Mouse (Mus musculus): ENCODE data around the gene Phrf1. TPM values are rescaled to one million over a fixed set of nuclear protein-coding genes. Genes with fewer than 3 reads are reported as not detected.

The Phrf1 gene
- total and polyA plus RNA-seq, 2 experiments from 2014 or later: 20.4 to 28.9 TPM

- ATAC-seq (ENCODE audit: insufficient read depth, low read depth): no peak
- 69% methylated on average over 3 of the region's 3 CpGs for WGBS
- H3K36me3 ChIP-seq (replicated peaks; ENCODE audit: control insufficient read depth, insufficient read depth, low read length): peaks cover 41% of the 10 kb centered on the region
- TF ChIP-seq CTCF (IDR thresholded peaks at IDR 0.05; ENCODE audit: low read depth): no peak
- TF ChIP-seq EP300 (IDR thresholded peaks at IDR 0.05; ENCODE audit: low read depth): no peak
- no peaks in the 10 kb centered on the region for H3K9me3 ChIP-seq (replicated peaks; ENCODE audit: control insufficient read depth, low read length)
- H3K4me3 ChIP-seq (ENCODE audit: low read depth, low read length): no peak overlapping the region
- peaks cover 10% of the 10 kb centered on the region for H3K4me1 ChIP-seq (ENCODE audit: control insufficient read depth, insufficient read depth)
- H3K9ac ChIP-seq (replicated peaks; ENCODE audit: low read depth, low read length): no peak overlapping the region
- no peak for DNase-seq (ENCODE audit: low spot score)
- peaks cover 28% of the 10 kb centered on the region for H3K27me3 ChIP-seq (ENCODE audit: control insufficient read depth, insufficient read depth, low read length)
- no peak overlapping the region for H3K4me2 ChIP-seq (ENCODE audit: low read depth, low read length)
- no peak overlapping the region for H3K27ac ChIP-seq (ENCODE audit: low read depth)
These were observed 69.5 kb downstream of the Phrf1 start for GRCm38 (mm10) chr7:141297926-141298650.

- peaks cover 17% of the 10 kb centered on the region for H3K27me3 ChIP-seq (ENCODE audit: control insufficient read depth, insufficient read depth, low read length)
- H3K4me1 ChIP-seq (ENCODE audit: control insufficient read depth, insufficient read depth): 0 out of 2 replicates have a peak, but pooled peaks cover 4% of the 10 kb centered on the region
- H3K36me3 ChIP-seq (replicated peaks; ENCODE audit: control insufficient read depth, insufficient read depth, low read length): peaks cover 44% of the 10 kb centered on the region
- no peaks in the 10 kb centered on the region for H3K9me3 ChIP-seq (replicated peaks; ENCODE audit: control insufficient read depth, low read length)
- no peak overlapping the region for H3K4me3 ChIP-seq (ENCODE audit: low read depth, low read length)
- TF ChIP-seq EP300 (IDR thresholded peaks at IDR 0.05; ENCODE audit: low read depth) (no peak), CTCF (IDR thresholded peaks at IDR 0.05; ENCODE audit: low read depth) (no peak)
- H3K27ac ChIP-seq (ENCODE audit: low read depth): no peak overlapping the region
- H3K4me2 ChIP-seq (ENCODE audit: low read depth, low read length): no peak overlapping the region
- ATAC-seq (ENCODE audit: insufficient read depth, low read depth) (no peak), DNase-seq (ENCODE audit: low spot score) (no peak)
- 95% methylated on average over 8 of the region's 8 CpGs for WGBS
- H3K9ac ChIP-seq (replicated peaks; ENCODE audit: low read depth, low read length): no peak overlapping the region
These were observed 70.6 kb downstream of the Phrf1 start for GRCm38 (mm10) chr7:141299175-141299574.

- DNase-seq (ENCODE audit: low spot score): no peak
- H3K4me3 ChIP-seq (ENCODE audit: low read depth, low read length): no peak overlapping the region
- peaks cover 63% of the 10 kb centered on the region for H3K36me3 ChIP-seq (replicated peaks; ENCODE audit: control insufficient read depth, insufficient read depth, low read length)
- H3K4me2 ChIP-seq (ENCODE audit: low read depth, low read length): no peak overlapping the region
- TF ChIP-seq CTCF (IDR thresholded peaks at IDR 0.05; ENCODE audit: low read depth) (no peak), EP300 (IDR thresholded peaks at IDR 0.05; ENCODE audit: low read depth) (no peak)
- 97% methylated on average over 9 of the region's 9 CpGs for WGBS
- no peak for ATAC-seq (ENCODE audit: insufficient read depth, low read depth)
- H3K27me3 ChIP-seq (ENCODE audit: control insufficient read depth, insufficient read depth, low read length): no peaks in the 10 kb centered on the region
- H3K9me3 ChIP-seq (replicated peaks; ENCODE audit: control insufficient read depth, low read length): no peaks in the 10 kb centered on the region
- H3K27ac ChIP-seq (ENCODE audit: low read depth): no peak overlapping the region
- H3K9ac ChIP-seq (replicated peaks; ENCODE audit: low read depth, low read length): no peak overlapping the region
- no peaks in the 10 kb centered on the region for H3K4me1 ChIP-seq (ENCODE audit: control insufficient read depth, insufficient read depth)
These were observed 72.8 kb downstream of the Phrf1 start for GRCm38 (mm10) chr7:141301386-141301785.

GRCm38 (mm10) chr7:141302702-141303268, 74.2 kb downstream of the Phrf1 start:
- Histone ChIP-seq H3K27me3 (ENCODE audit: control insufficient read depth, insufficient read depth, low read length) (no peaks in the 10 kb centered on the region), H3K36me3 (replicated peaks; ENCODE audit: control insufficient read depth, insufficient read depth, low read length) (peaks cover 68% of the 10 kb centered on the region), H3K27ac (ENCODE audit: low read depth) (no peak overlapping the region), H3K4me2 (ENCODE audit: low read depth, low read length) (no peak overlapping the region), H3K9me3 (replicated peaks; ENCODE audit: control insufficient read depth, low read length) (no peaks in the 10 kb centered on the region), H3K9ac (replicated peaks; ENCODE audit: low read depth, low read length) (no peak overlapping the region), H3K4me1 (ENCODE audit: control insufficient read depth, insufficient read depth) (no peaks in the 10 kb centered on the region), H3K4me3 (ENCODE audit: low read depth, low read length) (no peak overlapping the region)
- TF ChIP-seq EP300 (IDR thresholded peaks at IDR 0.05; ENCODE audit: low read depth) (no peak), CTCF (IDR thresholded peaks at IDR 0.05; ENCODE audit: low read depth) (no peak)
- WGBS: 76% methylated on average over 1 of the region's 1 CpGs
- no peak for DNase-seq (ENCODE audit: low spot score)
- ATAC-seq (ENCODE audit: insufficient read depth, low read depth): no peak

- TF ChIP-seq EP300 (IDR thresholded peaks at IDR 0.05; ENCODE audit: low read depth): no peak
- no peak for TF ChIP-seq CTCF (IDR thresholded peaks at IDR 0.05; ENCODE audit: low read depth)
- ATAC-seq (ENCODE audit: insufficient read depth, low read depth): no peak
- H3K4me3 ChIP-seq (ENCODE audit: low read depth, low read length): no peak overlapping the region
- H3K36me3 ChIP-seq (replicated peaks; ENCODE audit: control insufficient read depth, insufficient read depth, low read length): peaks cover 77% of the 10 kb centered on the region
- H3K4me1 ChIP-seq (ENCODE audit: control insufficient read depth, insufficient read depth): no peaks in the 10 kb centered on the region
- H3K27me3 ChIP-seq (ENCODE audit: control insufficient read depth, insufficient read depth, low read length): no peaks in the 10 kb centered on the region
- no peak for DNase-seq (ENCODE audit: low spot score)
- H3K27ac ChIP-seq (ENCODE audit: low read depth): no peak overlapping the region
- 79% methylated on average over 4 of the region's 4 CpGs for WGBS
- H3K4me2 ChIP-seq (ENCODE audit: low read depth, low read length): no peak overlapping the region
- no peak overlapping the region for H3K9ac ChIP-seq (replicated peaks; ENCODE audit: low read depth, low read length)
- no peaks in the 10 kb centered on the region for H3K9me3 ChIP-seq (replicated peaks; ENCODE audit: control insufficient read depth, low read length)
These were observed 76.0 kb downstream of the Phrf1 start for GRCm38 (mm10) chr7:141304537-141304936.

MicroRNA genes within 50 kb of the gene (microRNA counts, 519-probe panel; counts per million panel counts)
- microRNA mmu-miR-210: 5,683 counts per million, percentile 74 among the panel's probes with 10 or more counts

Small RNA genes within 50 kb of the gene (microRNA-seq; reads per million reads assigned to microRNA genes)
- gene Mir210: 1,367 reads per million, percentile 82 among the genes with 10 or more reads in this experiment

Other genes with a start within 250 kb of the Phrf1 start
Only the 30 nearest of the 31 such genes appear.
- gene Ifitm3, start 218.0 kb upstream of the Phrf1 start, total RNA-seq (2014; rRNA removed; ENCODE audit: low replicate concordance): 148 and 324 TPM in 2 replicates
- 202 and 230 TPM in 2 replicates for gene Ifitm3, start 218.0 kb upstream of the Phrf1 start, polyA plus RNA-seq (2015; fragmentation: Nextera tagmentation; extraction: Ambion mirVana)
- gene Ifitm6, start 210.9 kb upstream of the Phrf1 start, total RNA-seq (2014; rRNA removed; ENCODE audit: low replicate concordance): not detected in 2 replicates
- 0.30 and 0.74 TPM in 2 replicates for gene Ifitm6, start 210.9 kb upstream of the Phrf1 start, polyA plus RNA-seq (2015; fragmentation: Nextera tagmentation; extraction: Ambion mirVana)
- not detected in 2 replicates for gene Gm17387, start 199.7 kb upstream of the Phrf1 start, total RNA-seq (2014; rRNA removed; ENCODE audit: low replicate concordance)
- not detected in 2 replicates for gene Gm17387, start 199.7 kb upstream of the Phrf1 start, polyA plus RNA-seq (2015; fragmentation: Nextera tagmentation; extraction: Ambion mirVana)
- 0.43 TPM in 1 of 2 replicates, not detected in the other for gene B4galnt4, start 167.7 kb upstream of the Phrf1 start, total RNA-seq (2014; rRNA removed; ENCODE audit: low replicate concordance)
- 0.10 TPM in 1 of 2 replicates, not detected in the other for gene B4galnt4, start 167.7 kb upstream of the Phrf1 start, polyA plus RNA-seq (2015; fragmentation: Nextera tagmentation; extraction: Ambion mirVana)
- gene Pkp3, start 150.6 kb upstream of the Phrf1 start, total RNA-seq (2014; rRNA removed; ENCODE audit: low replicate concordance): 3.8 TPM in 1 of 2 replicates, not detected in the other
- 0.19 and 0.20 TPM in 2 replicates for gene Pkp3, start 150.6 kb upstream of the Phrf1 start, polyA plus RNA-seq (2015; fragmentation: Nextera tagmentation; extraction: Ambion mirVana)
- 10.3 and 16.8 TPM in 2 replicates for gene Sigirr, start 128.2 kb upstream of the Phrf1 start, total RNA-seq (2014; rRNA removed; ENCODE audit: low replicate concordance)
- gene Sigirr, start 128.2 kb upstream of the Phrf1 start, polyA plus RNA-seq (2015; fragmentation: Nextera tagmentation; extraction: Ambion mirVana): 4.2 and 5.1 TPM in 2 replicates
- gene Ano9, start 111.0 kb upstream of the Phrf1 start, total RNA-seq (2014; rRNA removed; ENCODE audit: low replicate concordance): not detected in 2 replicates
- 0.04 and 0.07 TPM in 2 replicates for gene Ano9, start 111.0 kb upstream of the Phrf1 start, polyA plus RNA-seq (2015; fragmentation: Nextera tagmentation; extraction: Ambion mirVana)
- gene Ptdss2, start 106.4 kb upstream of the Phrf1 start, total RNA-seq (2014; rRNA removed; ENCODE audit: low replicate concordance): 22.3 and 35.5 TPM in 2 replicates
- gene Ptdss2, start 106.4 kb upstream of the Phrf1 start, polyA plus RNA-seq (2015; fragmentation: Nextera tagmentation; extraction: Ambion mirVana): 54.8 and 56.9 TPM in 2 replicates
- gene Rnh1, start 55.9 kb upstream of the Phrf1 start, total RNA-seq (2014; rRNA removed; ENCODE audit: low replicate concordance): 157 and 172 TPM in 2 replicates
- gene Rnh1, start 55.9 kb upstream of the Phrf1 start, polyA plus RNA-seq (2015; fragmentation: Nextera tagmentation; extraction: Ambion mirVana): 88.3 and 90.2 TPM in 2 replicates
- 72.2 and 74.9 TPM in 2 replicates for gene Hras, start 34.8 kb upstream of the Phrf1 start, total RNA-seq (2014; rRNA removed; ENCODE audit: low replicate concordance)
- 73.5 and 78.9 TPM in 2 replicates for gene Hras, start 34.8 kb upstream of the Phrf1 start, polyA plus RNA-seq (2015; fragmentation: Nextera tagmentation; extraction: Ambion mirVana)
- gene Lrrc56, start 34.6 kb upstream of the Phrf1 start, total RNA-seq (2014; rRNA removed; ENCODE audit: low replicate concordance): 1.1 and 5.6 TPM in 2 replicates
- 2.9 TPM in 2 replicates for gene Lrrc56, start 34.6 kb upstream of the Phrf1 start, polyA plus RNA-seq (2015; fragmentation: Nextera tagmentation; extraction: Ambion mirVana)
- 0.12 TPM in 1 of 2 replicates, not detected in the other for gene Lmntd2, start 14.7 kb upstream of the Phrf1 start, total RNA-seq (2014; rRNA removed; ENCODE audit: low replicate concordance)
- gene Lmntd2, start 14.7 kb upstream of the Phrf1 start, polyA plus RNA-seq (2015; fragmentation: Nextera tagmentation; extraction: Ambion mirVana): 0.07 and 0.15 TPM in 2 replicates
- 6.7 and 43.2 TPM in 2 replicates for gene Rassf7, start 12.9 kb upstream of the Phrf1 start, total RNA-seq (2014; rRNA removed; ENCODE audit: low replicate concordance)
- gene Rassf7, start 12.9 kb upstream of the Phrf1 start, polyA plus RNA-seq (2015; fragmentation: Nextera tagmentation; extraction: Ambion mirVana): 5.8 and 7.1 TPM in 2 replicates
- 10.0 and 18.8 TPM in 2 replicates for gene Irf7, start 37.7 kb downstream of the Phrf1 start, total RNA-seq (2014; rRNA removed; ENCODE audit: low replicate concordance)
- gene Irf7, start 37.7 kb downstream of the Phrf1 start, polyA plus RNA-seq (2015; fragmentation: Nextera tagmentation; extraction: Ambion mirVana): 6.2 and 7.5 TPM in 2 replicates
- gene Cdhr5, start 48.0 kb downstream of the Phrf1 start, total RNA-seq (2014; rRNA removed; ENCODE audit: low replicate concordance): not detected in 2 replicates
- gene Cdhr5, start 48.0 kb downstream of the Phrf1 start, polyA plus RNA-seq (2015; fragmentation: Nextera tagmentation; extraction: Ambion mirVana): not detected in 2 replicates
- gene Sct, start 50.3 kb downstream of the Phrf1 start, total RNA-seq (2014; rRNA removed; ENCODE audit: low replicate concordance): not detected in 2 replicates
- 1.0 and 1.6 TPM in 2 replicates for gene Sct, start 50.3 kb downstream of the Phrf1 start, polyA plus RNA-seq (2015; fragmentation: Nextera tagmentation; extraction: Ambion mirVana)
- gene Drd4, start 63.2 kb downstream of the Phrf1 start, total RNA-seq (2014; rRNA removed; ENCODE audit: low replicate concordance): not detected in 2 replicates
- gene Drd4, start 63.2 kb downstream of the Phrf1 start, polyA plus RNA-seq (2015; fragmentation: Nextera tagmentation; extraction: Ambion mirVana): 0.07 TPM in 1 of 2 replicates, not detected in the other
- gene Deaf1, start 98.9 kb downstream of the Phrf1 start, total RNA-seq (2014; rRNA removed; ENCODE audit: low replicate concordance): 26.4 and 30.6 TPM in 2 replicates
- gene Deaf1, start 98.9 kb downstream of the Phrf1 start, polyA plus RNA-seq (2015; fragmentation: Nextera tagmentation; extraction: Ambion mirVana): 21.2 and 22.0 TPM in 2 replicates
- gene Tmem80, start 99.0 kb downstream of the Phrf1 start, total RNA-seq (2014; rRNA removed; ENCODE audit: low replicate concordance): 23.6 and 33.0 TPM in 2 replicates
- gene Tmem80, start 99.0 kb downstream of the Phrf1 start, polyA plus RNA-seq (2015; fragmentation: Nextera tagmentation; extraction: Ambion mirVana): 29.8 and 29.9 TPM in 2 replicates
- 2.7 and 8.9 TPM in 2 replicates for gene Eps8l2, start 110.1 kb downstream of the Phrf1 start, total RNA-seq (2014; rRNA removed; ENCODE audit: low replicate concordance)
- gene Eps8l2, start 110.1 kb downstream of the Phrf1 start, polyA plus RNA-seq (2015; fragmentation: Nextera tagmentation; extraction: Ambion mirVana): 0.67 and 0.69 TPM in 2 replicates
- 151 and 173 TPM in 2 replicates for gene Taldo1, start 163.4 kb downstream of the Phrf1 start, total RNA-seq (2014; rRNA removed; ENCODE audit: low replicate concordance)
- 225 and 238 TPM in 2 replicates for gene Taldo1, start 163.4 kb downstream of the Phrf1 start, polyA plus RNA-seq (2015; fragmentation: Nextera tagmentation; extraction: Ambion mirVana)
- gene Gatd1, start 185.4 kb downstream of the Phrf1 start, total RNA-seq (2014; rRNA removed; ENCODE audit: low replicate concordance): 29.4 and 32.7 TPM in 2 replicates
- 19.9 and 24.2 TPM in 2 replicates for gene Gatd1, start 185.4 kb downstream of the Phrf1 start, polyA plus RNA-seq (2015; fragmentation: Nextera tagmentation; extraction: Ambion mirVana)
- gene Cend1, start 200.7 kb downstream of the Phrf1 start, total RNA-seq (2014; rRNA removed; ENCODE audit: low replicate concordance): 0.27 and 3.2 TPM in 2 replicates
- gene Cend1, start 200.7 kb downstream of the Phrf1 start, polyA plus RNA-seq (2015; fragmentation: Nextera tagmentation; extraction: Ambion mirVana): 1.7 and 1.8 TPM in 2 replicates
- gene Slc25a22, start 209.1 kb downstream of the Phrf1 start, total RNA-seq (2014; rRNA removed; ENCODE audit: low replicate concordance): 9.7 and 17.7 TPM in 2 replicates
- 11.8 and 13.1 TPM in 2 replicates for gene Slc25a22, start 209.1 kb downstream of the Phrf1 start, polyA plus RNA-seq (2015; fragmentation: Nextera tagmentation; extraction: Ambion mirVana)
- 0.15 and 2.0 TPM in 2 replicates for gene Pidd1, start 215.2 kb downstream of the Phrf1 start, total RNA-seq (2014; rRNA removed; ENCODE audit: low replicate concordance)
- gene Pidd1, start 215.2 kb downstream of the Phrf1 start, polyA plus RNA-seq (2015; fragmentation: Nextera tagmentation; extraction: Ambion mirVana): 1.7 and 2.3 TPM in 2 replicates
- 302 and 309 TPM in 2 replicates for gene Rplp2, start 218.6 kb downstream of the Phrf1 start, total RNA-seq (2014; rRNA removed; ENCODE audit: low replicate concordance)
- 880 and 926 TPM in 2 replicates for gene Rplp2, start 218.6 kb downstream of the Phrf1 start, polyA plus RNA-seq (2015; fragmentation: Nextera tagmentation; extraction: Ambion mirVana)
- 47.9 and 63.8 TPM in 2 replicates for gene Pnpla2, start 226.4 kb downstream of the Phrf1 start, total RNA-seq (2014; rRNA removed; ENCODE audit: low replicate concordance)
- 157 and 159 TPM in 2 replicates for gene Pnpla2, start 226.4 kb downstream of the Phrf1 start, polyA plus RNA-seq (2015; fragmentation: Nextera tagmentation; extraction: Ambion mirVana)
- 6.2 and 134 TPM in 2 replicates for gene Cracr2b, start 232.3 kb downstream of the Phrf1 start, total RNA-seq (2014; rRNA removed; ENCODE audit: low replicate concordance)
- 23.9 and 24.2 TPM in 2 replicates for gene Cracr2b, start 232.3 kb downstream of the Phrf1 start, polyA plus RNA-seq (2015; fragmentation: Nextera tagmentation; extraction: Ambion mirVana)
- gene Cd151, start 238.6 kb downstream of the Phrf1 start, total RNA-seq (2014; rRNA removed; ENCODE audit: low replicate concordance): 288 and 323 TPM in 2 replicates
- gene Cd151, start 238.6 kb downstream of the Phrf1 start, polyA plus RNA-seq (2015; fragmentation: Nextera tagmentation; extraction: Ambion mirVana): 37.8 and 39.7 TPM in 2 replicates
- 17.4 and 32.3 TPM in 2 replicates for gene Polr2l, start 246.3 kb downstream of the Phrf1 start, total RNA-seq (2014; rRNA removed; ENCODE audit: low replicate concordance)
- 77.6 and 81.3 TPM in 2 replicates for gene Polr2l, start 246.3 kb downstream of the Phrf1 start, polyA plus RNA-seq (2015; fragmentation: Nextera tagmentation; extraction: Ambion mirVana)

All from heart, postnatal 0 days (tissue).